Mouse (Mus musculus) testis, postnatal 14 days (tissue): ENCODE results near the gene Atrnl1.

Experiments used
- DNase-seq: peaks from one replicate; pipeline ENCODE4 v3.0.0; 2021; ENCODE audit warnings: low spot score

Gene Atrnl1

GRCm38 (mm10) chr19:57713138-57713537 lies 102.3 kb downstream of the Atrnl1 start:
- no peak for DNase-seq

GRCm38 (mm10) chr19:57724920-57725319 lies 114.1 kb downstream of the Atrnl1 start:
- DNase-seq = peak; percentile 48

GRCm38 (mm10) chr19:57725326-57725725 lies 114.5 kb downstream of the Atrnl1 start:
- no peak for DNase-seq

- DNase-seq = no peak
These were observed 116.2 kb downstream of the Atrnl1 start for GRCm38 (mm10) chr19:57727009-57727408.

- DNase-seq = no peak
These were observed 126.6 kb downstream of the Atrnl1 start for GRCm38 (mm10) chr19:57737475-57737874.

- DNase-seq = no peak
These were observed 134.7 kb downstream of the Atrnl1 start for GRCm38 (mm10) chr19:57745579-57745978.

GRCm38 (mm10) chr19:57746553-57746952 lies 135.7 kb downstream of the Atrnl1 start:
- no peak for DNase-seq

- no peak for DNase-seq
These were observed 141.4 kb downstream of the Atrnl1 start for GRCm38 (mm10) chr19:57752189-57752588.

GRCm38 (mm10) chr19:57762526-57762925 lies 151.7 kb downstream of the Atrnl1 start:
- DNase-seq = no peak

- DNase-seq = no peak
These were observed 153.9 kb downstream of the Atrnl1 start for GRCm38 (mm10) chr19:57764576-57765371.

GRCm38 (mm10) chr19:57767051-57767450 lies 156.2 kb downstream of the Atrnl1 start:
- no peak for DNase-seq

- DNase-seq = no peak
These were observed 157.8 kb downstream of the Atrnl1 start for GRCm38 (mm10) chr19:57768661-57769060.

GRCm38 (mm10) chr19:57782366-57783089 lies 171.7 kb downstream of the Atrnl1 start:
- DNase-seq = no peak

- no peak for DNase-seq
These were observed 175.9 kb downstream of the Atrnl1 start for GRCm38 (mm10) chr19:57786699-57787098.

- DNase-seq = no peak
These were observed 191.4 kb downstream of the Atrnl1 start for GRCm38 (mm10) chr19:57802207-57802606.

GRCm38 (mm10) chr19:57802771-57803482 lies 192.1 kb downstream of the Atrnl1 start:
- no peak for DNase-seq

- DNase-seq = no peak
These were observed 192.6 kb downstream of the Atrnl1 start for GRCm38 (mm10) chr19:57803483-57803820.

GRCm38 (mm10) chr19:57808363-57808762 lies 197.5 kb downstream of the Atrnl1 start:
- no peak for DNase-seq

GRCm38 (mm10) chr19:57814291-57814690 lies 203.5 kb downstream of the Atrnl1 start:
- DNase-seq = no peak

GRCm38 (mm10) chr19:57816221-57816996 lies 205.6 kb downstream of the Atrnl1 start:
- DNase-seq = no peak

- no peak for DNase-seq
These were observed 206.9 kb downstream of the Atrnl1 start for GRCm38 (mm10) chr19:57817736-57818135.

- DNase-seq = no peak
These were observed 212.6 kb downstream of the Atrnl1 start for GRCm38 (mm10) chr19:57823446-57823845.
